Mouse (Mus musculus) stomach, embryonic 16.5 days (tissue): ENCODE results near the gene Metap1. TPM values are rescaled to one million over a fixed set of nuclear protein-coding genes. Genes with fewer than 3 reads are reported as not detected.
A peak's percentile ranks its signal among the peaks of the same experiment; 100 is the strongest.

Experiments used
- ATAC-seq: fragments of 200-750 bp; cut with Nextera tagmentation; 2 replicates; pipeline ENCODE4 v1.8.0; 2017; ENCODE audit warnings: moderate number of reproducible peaks, moderate TSS enrichment; ENCODE audit not compliant: insufficient read depth, low FRiP score
- H3K27ac ChIP-seq: fragments of 300-500 bp; sonication (generic); 2 replicates; pipeline ENCODE4 v1.5.1; 2014; ENCODE audit warnings: low read length
- H3K27me3 ChIP-seq: fragments of 300-500 bp; sonication (generic); 2 replicates; pipeline ENCODE4 v1.6.1; 2014; ENCODE audit warnings: low read length, control low read depth, mixed read lengths; ENCODE audit not compliant: control insufficient read depth, insufficient read depth
- H3K36me3 ChIP-seq: fragments of 300-500 bp; sonication (generic); 2 replicates; pipeline ENCODE4 v1.6.1; 2014; ENCODE audit warnings: low read length; ENCODE audit not compliant: control insufficient read depth, insufficient read depth
- H3K4me1 ChIP-seq: fragments of 300-500 bp; sonication (generic); 2 replicates; pipeline ENCODE4 v1.6.1; 2014; ENCODE audit warnings: low read length, control low read depth, mixed read lengths; ENCODE audit not compliant: control insufficient read depth, insufficient read depth
- H3K4me2 ChIP-seq: fragments of 300-500 bp; sonication (generic); 2 replicates; pipeline ENCODE4 v1.6.1; 2014; ENCODE audit warnings: low read depth, low read length, mixed read lengths
- H3K4me3 ChIP-seq: fragments of 300-500 bp; sonication (generic); replicated peaks from 2 replicates; pipeline ENCODE4 v1.5.1; 2014; ENCODE audit warnings: mild to moderate bottlenecking, low read length
- H3K9ac ChIP-seq: fragments of 300-500 bp; sonication (generic); 2 replicates; pipeline ENCODE4 v1.6.1; 2014; ENCODE audit warnings: low read length
- H3K9me3 ChIP-seq: fragments of 300-500 bp; sonication (generic); replicated peaks from 2 replicates; pipeline ENCODE4 v1.6.1; 2016; ENCODE audit warnings: low read length, control low read depth; ENCODE audit not compliant: control insufficient read depth
- WGBS: fragments of 180-500 bp; shearing (Covaris S2); extraction: QIAGEN DNeasy Blood & Tissue Kit; methylation state at CpG from one replicate; pipeline ENCODE4 v1.1.7; 2014; 5-methylcytosine and 5-hydroxymethylcytosine counted together
- polyA plus RNA-seq: library from polyadenylated mRNA; unstranded; fragments of >200 nt; fragmentation: Nextera tagmentation; extraction: Ambion mirVana; gene quantifications from 2 replicates; pipeline ENCODE4 v1.2.1, GENCODE M21; 2015

Metap1 gene
- polyA plus RNA-seq, 1 experiment from 2014 or later: 50.0 TPM

DNA sequence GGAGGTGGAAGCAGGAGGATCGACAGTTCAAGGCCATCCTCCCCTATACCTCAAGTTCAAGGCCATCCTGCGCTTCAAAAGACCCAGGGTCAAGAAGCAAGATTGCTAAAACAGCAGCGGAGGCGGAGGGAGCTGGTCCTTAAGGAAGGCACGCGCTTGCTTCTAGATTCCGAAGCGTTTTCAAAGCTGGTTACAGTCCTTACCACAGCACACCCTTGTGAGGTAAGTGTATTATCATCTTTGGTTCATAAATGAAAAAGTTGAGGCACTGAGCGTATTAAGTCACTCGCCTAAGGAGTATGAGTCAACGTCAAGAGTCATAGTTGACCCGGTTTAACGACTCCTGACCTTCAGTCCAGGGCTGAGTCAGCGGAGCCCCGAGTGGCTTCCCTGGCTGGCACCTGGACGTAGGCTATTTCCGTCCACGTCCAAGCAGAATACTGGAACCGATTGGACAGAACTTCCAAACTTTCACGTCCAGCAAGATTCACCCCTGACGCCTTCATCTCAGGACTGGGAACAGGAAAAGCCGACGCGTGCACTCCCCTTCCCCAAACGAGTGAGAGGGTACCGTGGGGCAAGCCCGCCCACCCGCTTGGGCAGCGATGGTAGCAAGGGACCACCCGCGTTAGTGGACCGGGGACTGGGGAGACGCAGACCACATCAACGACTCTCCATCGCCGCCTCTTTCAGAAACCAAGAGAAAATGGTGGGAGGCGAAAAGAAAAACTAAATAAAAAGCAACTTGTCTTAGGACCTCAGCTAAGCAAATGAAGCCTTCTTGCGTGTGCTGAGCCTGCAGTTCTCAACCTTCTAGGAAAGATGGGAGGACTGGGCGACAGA, 37.0 kb upstream of the Metap1 start, which contains the start of gene Eif4e:
Gene Eif4e (plus strand): TSS at position 107 of the 843 bp plus-strand sequence.
- peak; percentile 56 for ATAC-seq
- WGBS: 2% methylated on average over 39 of the region's 39 CpGs
- no peaks in the 10 kb centered on the region for H3K27me3 ChIP-seq
- peak within 1 kb of the TSS; percentile 98 for H3K27ac ChIP-seq
- peaks cover 25% of the 10 kb centered on the region for H3K4me1 ChIP-seq
- H3K9ac ChIP-seq: peak within 1 kb of the TSS; percentile 91
- H3K4me3 ChIP-seq: peak within 1 kb of the TSS; percentile 95
- H3K4me2 ChIP-seq: peak within 1 kb of the TSS; percentile 96
- no peaks in the 10 kb centered on the region for H3K9me3 ChIP-seq
- no peaks in the 10 kb centered on the region for H3K36me3 ChIP-seq

DNA sequence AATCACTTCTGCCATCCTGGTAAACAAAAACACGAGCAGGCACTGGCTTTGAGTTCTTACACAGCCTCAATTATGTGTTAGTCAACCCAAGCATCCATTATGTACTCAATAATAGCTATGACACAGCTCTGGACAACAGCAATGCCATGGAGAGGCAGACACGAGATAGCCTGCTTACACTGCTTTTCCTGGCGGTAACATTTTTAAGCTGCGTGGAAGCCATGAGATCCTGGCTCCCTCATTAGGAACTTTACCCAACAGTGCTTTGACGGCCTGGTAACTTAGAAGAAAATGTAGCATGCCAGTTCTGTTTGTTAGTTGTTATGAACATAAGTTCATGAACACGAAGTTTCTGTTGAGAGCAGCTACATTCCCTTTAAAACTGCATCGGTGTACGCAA, 36.2 kb upstream of the Metap1 start:
- no peak for ATAC-seq
- Histone ChIP-seq H3K9me3 (no peaks in the 10 kb centered on the region), H3K27me3 (no peaks in the 10 kb centered on the region), H3K4me3 (no peak overlapping the region), H3K36me3 (no peaks in the 10 kb centered on the region), H3K4me1 (peaks cover 20% of the 10 kb centered on the region), H3K27ac (peak overlapping the region; percentile 98; the same call in 1 of the 2 replicates), H3K9ac (no peak overlapping the region), H3K4me2 (peak overlapping the region; percentile 96)
- WGBS: 71% methylated on average over 8 of the region's 8 CpGs

DNA sequence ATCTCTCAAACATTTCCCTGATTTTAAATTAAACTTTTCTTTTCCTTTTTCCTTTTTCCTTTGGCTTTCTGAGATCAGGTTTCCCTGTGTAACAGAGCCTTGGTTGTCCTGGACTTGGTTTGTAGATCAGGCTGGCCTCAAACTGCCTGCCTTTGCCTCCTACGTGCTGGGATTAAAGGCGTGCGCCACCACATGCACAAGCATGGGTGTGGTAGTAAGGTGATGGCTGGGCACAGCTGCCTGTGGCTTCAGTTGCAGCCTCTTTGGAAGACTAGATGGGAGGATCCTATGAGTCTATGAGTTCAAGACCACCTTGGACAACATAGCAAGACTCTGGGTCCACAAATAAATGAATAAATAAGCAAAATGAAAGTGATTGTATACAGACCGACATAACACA, 34.6 kb upstream of the Metap1 start:
- H3K4me2 ChIP-seq: no peak overlapping the region
- ATAC-seq: no peak
- H3K9ac ChIP-seq: no peak overlapping the region
- H3K36me3 ChIP-seq: no peaks in the 10 kb centered on the region
- H3K9me3 ChIP-seq: no peaks in the 10 kb centered on the region
- no peak overlapping the region for H3K4me3 ChIP-seq
- peaks cover 11% of the 10 kb centered on the region for H3K4me1 ChIP-seq
- H3K27ac ChIP-seq: no peak overlapping the region
- H3K27me3 ChIP-seq: no peaks in the 10 kb centered on the region
- WGBS: 85% methylated on average over 4 of the region's 4 CpGs

DNA sequence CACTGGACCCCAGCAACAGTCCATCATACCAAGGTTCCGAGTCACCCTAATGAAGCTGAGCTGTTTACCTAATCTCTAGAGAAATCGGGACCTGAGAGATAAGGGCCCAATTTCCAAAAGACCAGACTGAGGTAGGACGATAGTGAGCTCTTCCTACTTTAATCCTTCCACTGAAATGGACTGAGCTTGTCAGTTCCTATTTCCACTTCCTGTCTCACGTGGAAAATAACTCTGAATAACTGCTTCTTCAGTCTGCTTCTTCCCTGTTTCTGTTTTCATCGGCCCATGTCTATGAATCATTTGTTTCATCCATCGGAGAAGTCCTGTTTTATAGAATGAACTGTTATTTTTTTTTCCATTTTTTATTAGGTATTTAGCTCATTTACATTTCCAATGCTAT, 29.9 kb upstream of the Metap1 start:
- ATAC-seq: no peak
- 71% methylated on average over 6 of the region's 6 CpGs for WGBS
- no peaks in the 10 kb centered on the region for H3K9me3 ChIP-seq

DNA sequence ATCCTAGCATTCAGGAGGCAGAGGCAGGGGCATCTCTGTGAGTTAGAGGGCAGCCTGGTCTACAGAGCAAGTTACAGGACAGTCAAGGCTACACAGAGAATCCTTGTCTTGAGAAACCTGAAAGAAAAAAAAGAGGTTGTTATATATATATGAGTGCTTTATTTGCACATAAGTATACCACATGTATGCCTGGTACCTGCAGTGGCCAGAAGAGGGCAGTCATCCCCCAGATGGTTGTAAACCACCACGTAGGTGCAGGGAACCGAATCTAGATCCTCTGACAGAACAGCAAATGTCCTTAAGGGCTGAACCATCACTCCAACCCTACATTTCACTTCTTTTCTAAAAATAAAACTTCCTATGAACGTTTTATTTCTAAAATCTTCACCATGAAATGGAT, 28.6 kb upstream of the Metap1 start:
- WGBS: 57% methylated on average over 3 of the region's 3 CpGs

More for the DNA sequence above, 29.9 kb upstream of the Metap1 start:
- no peak overlapping the region for H3K4me3 ChIP-seq
- H3K4me2 ChIP-seq: no peak overlapping the region
- H3K27me3 ChIP-seq: no peaks in the 10 kb centered on the region
- H3K4me1 ChIP-seq: no peaks in the 10 kb centered on the region
- no peaks in the 10 kb centered on the region for H3K36me3 ChIP-seq
- H3K9ac ChIP-seq: no peak overlapping the region
- no peak overlapping the region for H3K27ac ChIP-seq

DNA sequence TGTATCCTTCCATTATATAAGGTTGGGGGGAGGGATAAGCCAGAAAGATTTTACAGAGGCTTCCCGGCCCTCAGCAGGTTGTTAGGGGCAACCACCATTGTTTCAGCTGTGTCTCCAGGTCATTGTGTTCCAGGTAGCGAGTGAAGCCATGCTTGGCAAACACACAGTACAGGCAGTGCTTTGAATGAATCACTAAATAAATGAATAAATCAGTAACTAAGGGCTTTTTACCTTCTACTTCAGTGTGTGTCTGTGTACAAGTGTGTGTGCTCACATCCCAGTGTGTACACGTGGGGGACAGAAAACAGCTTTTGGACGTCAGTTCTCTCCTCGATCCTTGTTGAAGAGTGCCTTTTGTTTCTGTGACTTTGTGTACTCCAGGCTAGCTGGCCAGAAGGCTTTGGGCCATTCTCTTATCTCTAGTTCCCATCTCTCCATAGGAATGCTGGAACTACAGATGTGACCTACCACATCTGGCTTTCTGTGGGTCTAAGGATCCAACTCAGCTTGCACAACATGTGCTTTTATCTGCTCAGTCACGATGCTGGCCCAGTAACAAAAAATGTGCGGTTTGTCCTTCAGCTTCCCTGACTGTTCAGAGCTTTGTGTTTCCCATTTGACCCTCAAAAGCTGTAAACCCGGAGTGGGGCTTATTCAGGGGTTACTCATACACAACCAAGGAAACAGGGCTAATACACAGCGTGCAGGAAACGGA, 26.5 kb upstream of the Metap1 start:
- no peaks in the 10 kb centered on the region for H3K36me3 ChIP-seq
- H3K9ac ChIP-seq: no peak overlapping the region
- ATAC-seq: no peak
- no peaks in the 10 kb centered on the region for H3K4me1 ChIP-seq
- 52% methylated on average over 10 of the region's 10 CpGs for whole genome bisulfite sequencing
- no peaks in the 10 kb centered on the region for H3K27me3 ChIP-seq
- no peak overlapping the region for H3K4me2 ChIP-seq
- no peak overlapping the region for H3K4me3 ChIP-seq
- no peak overlapping the region for H3K27ac ChIP-seq
- no peaks in the 10 kb centered on the region for H3K9me3 ChIP-seq

More for the DNA sequence above, 28.6 kb upstream of the Metap1 start:
- Histone ChIP-seq H3K36me3 (no peaks in the 10 kb centered on the region), H3K4me2 (no peak overlapping the region), H3K9ac (no peak overlapping the region), H3K27ac (no peak overlapping the region), H3K9me3 (no peaks in the 10 kb centered on the region), H3K4me3 (no peak overlapping the region), H3K27me3 (no peaks in the 10 kb centered on the region), H3K4me1 (no peaks in the 10 kb centered on the region)
- ATAC-seq: no peak

DNA sequence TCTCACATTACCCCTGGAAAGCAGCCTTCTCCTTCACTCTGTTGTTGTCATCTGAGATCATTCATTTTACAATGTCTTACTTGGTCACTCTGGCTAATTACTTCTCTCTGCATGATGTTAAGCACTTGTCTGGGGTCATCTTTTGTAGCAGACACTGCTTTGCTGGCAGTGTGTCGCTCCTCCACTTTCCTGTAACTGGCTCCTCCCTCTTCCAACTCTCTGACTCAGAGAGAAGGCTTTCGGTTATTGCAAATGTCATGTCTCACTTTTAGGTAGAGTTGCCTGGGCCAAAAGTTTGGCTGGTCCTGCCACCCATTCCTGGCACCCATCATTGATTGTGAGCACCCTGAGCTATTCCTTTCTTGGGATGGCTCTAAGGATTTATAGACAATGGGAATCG, 25.4 kb upstream of the Metap1 start:
- H3K4me1 ChIP-seq: no peaks in the 10 kb centered on the region
- H3K27ac ChIP-seq: no peak overlapping the region
- no peak for ATAC-seq
- H3K9me3 ChIP-seq: no peaks in the 10 kb centered on the region
- H3K4me2 ChIP-seq: no peak overlapping the region
- no peaks in the 10 kb centered on the region for H3K27me3 ChIP-seq
- 56% methylated on average over 3 of the region's 3 CpGs for WGBS
- no peaks in the 10 kb centered on the region for H3K36me3 ChIP-seq
- H3K9ac ChIP-seq: no peak overlapping the region
- no peak overlapping the region for H3K4me3 ChIP-seq

DNA sequence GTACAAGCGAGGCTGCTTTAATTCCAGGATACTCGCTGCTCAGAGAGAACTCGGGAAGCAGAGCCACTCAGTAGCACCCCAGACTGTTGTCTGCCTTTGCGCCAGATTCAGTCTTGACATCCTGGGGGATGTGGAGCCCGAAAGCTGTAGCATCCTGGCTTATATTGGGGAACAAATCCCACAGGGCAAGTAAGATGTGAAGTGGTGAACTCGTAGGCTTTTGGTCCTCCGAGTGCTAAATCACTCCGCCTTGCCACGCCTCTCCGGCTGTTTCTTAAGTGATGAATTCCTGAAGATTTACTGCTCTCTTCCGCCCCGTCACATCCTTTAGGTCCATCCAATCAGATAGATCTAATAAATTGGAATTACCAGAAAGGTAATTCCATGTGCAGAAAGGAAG, 23.9 kb upstream of the Metap1 start:
- ATAC-seq: no peak
- 54% methylated on average over 12 of the region's 12 CpGs for WGBS
- Histone ChIP-seq H3K27ac (no peak overlapping the region), H3K36me3 (no peaks in the 10 kb centered on the region), H3K4me2 (0 out of 2 replicates have a peak overlapping the region, but pooled peaks have one; percentile 12), H3K4me3 (no peak overlapping the region), H3K4me1 (no peaks in the 10 kb centered on the region), H3K9me3 (no peaks in the 10 kb centered on the region), H3K9ac (no peak overlapping the region), H3K27me3 (no peaks in the 10 kb centered on the region)

DNA sequence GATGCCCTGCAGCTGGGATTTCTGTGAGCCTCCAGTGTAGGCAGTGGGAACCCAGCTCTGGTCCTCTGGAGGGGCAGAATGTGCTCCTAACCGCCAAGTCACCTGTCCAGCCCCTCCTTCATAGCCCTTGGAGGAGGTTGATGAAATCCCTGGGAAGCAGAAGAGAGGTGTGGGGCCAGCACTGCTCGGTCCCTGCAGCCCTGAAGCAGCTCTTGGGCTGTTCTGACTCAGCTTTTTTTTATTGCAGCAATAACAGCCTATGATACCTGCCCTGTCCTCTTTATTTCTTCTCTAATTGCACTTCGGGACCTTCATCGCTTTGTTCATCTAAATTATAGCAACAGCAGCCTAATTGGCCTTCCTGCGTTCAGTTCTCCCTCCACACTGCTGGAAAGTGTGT, 21.2 kb upstream of the Metap1 start:
- no peak for ATAC-seq
- H3K4me2 ChIP-seq: no peak overlapping the region
- no peak overlapping the region for H3K27ac ChIP-seq
- no peaks in the 10 kb centered on the region for H3K9me3 ChIP-seq
- WGBS: 74% methylated on average over 5 of the region's 5 CpGs
- no peak overlapping the region for H3K4me3 ChIP-seq
- no peaks in the 10 kb centered on the region for H3K27me3 ChIP-seq
- no peaks in the 10 kb centered on the region for H3K36me3 ChIP-seq
- no peaks in the 10 kb centered on the region for H3K4me1 ChIP-seq
- no peak overlapping the region for H3K9ac ChIP-seq
